Mouse (Mus musculus): ENCODE measurements around the gene Gm17467.
"Not testable (repeated sequence)": the region's sequence is repeated elsewhere in the genome, so short reads cannot be mapped to it uniquely, and the experiment has no call there.

The Gm17467 gene

DNA sequence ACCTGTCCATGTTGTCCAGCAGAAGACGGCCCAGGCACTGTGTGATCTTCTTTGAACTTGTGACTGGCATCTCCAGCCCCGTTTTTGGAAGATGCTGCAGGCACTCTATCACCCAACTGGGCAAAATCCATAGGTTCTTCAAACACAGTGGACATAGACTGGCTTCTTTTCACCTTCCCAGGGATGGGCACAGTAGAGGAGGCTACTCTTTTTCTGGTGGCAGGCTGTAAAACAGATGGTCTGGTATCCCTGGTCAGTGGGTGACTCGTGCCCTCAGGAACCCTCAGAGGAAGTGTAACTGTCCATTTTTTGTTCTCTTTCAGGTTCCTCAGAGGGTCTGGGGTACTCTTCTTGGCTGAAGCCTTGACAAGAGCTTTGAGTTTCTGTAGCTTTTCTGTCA lies at the start of gene Gm17467:
Gene Gm17467 (minus strand): TSS at position 101 of the 400 bp plus-strand sequence.
- not testable (repeated sequence) for DNase-seq (ENCODE audit: low spot score in 2 of 2)

Data from right cerebral cortex, postnatal 10 days (tissue).